Mouse (Mus musculus) cerebellum, adult 2 months (tissue): ENCODE data around the gene Rnf20.

Experiments used
- CTCF ChIP-seq: fragments of 200-500 bp; IDR thresholded peaks from 2 replicates; pipeline ENCODE4 v1.5.1; 2011; ENCODE audit warnings: low read depth, mild to moderate bottlenecking, control low read depth, low read length, moderate library complexity, borderline replicate concordance; ENCODE audit not compliant: insufficient read depth
- POLR2A ChIP-seq: fragments of 200-500 bp; IDR thresholded peaks from 2 replicates; pipeline ENCODE4 v1.6.1; 2011; ENCODE audit warnings: low read length, control low read depth, borderline replicate concordance; ENCODE audit not compliant: insufficient read depth

DNA sequence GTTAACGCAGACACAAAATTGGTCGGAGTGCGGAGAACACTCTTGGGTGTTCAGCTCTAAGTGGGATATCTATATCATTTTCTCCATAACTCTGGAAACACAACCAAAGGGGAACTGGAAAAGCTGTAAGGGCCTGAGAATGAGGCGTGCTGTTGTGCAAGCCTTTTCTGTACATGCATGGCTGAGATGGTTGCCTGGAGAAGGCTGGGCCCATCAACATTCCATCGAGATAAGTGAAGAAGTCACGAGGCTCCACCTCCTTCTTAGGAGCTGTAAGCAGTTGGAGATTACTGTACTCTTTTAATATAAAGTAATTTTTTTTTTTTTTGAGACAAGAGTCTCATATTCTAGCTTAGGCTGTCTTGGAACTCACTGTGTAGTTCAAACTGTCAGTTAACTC is 44.3 kb downstream of the Rnf20 start:
- TF ChIP-seq CTCF (no peak), POLR2A (no peak)
